Mouse (Mus musculus) limb, embryonic 15.5 days (tissue): ENCODE data around the gene Aoah. TPM values are rescaled to one million over a fixed set of nuclear protein-coding genes. Genes with fewer than 3 reads are reported as not detected.

Experiments
- ATAC-seq: fragments of 200-750 bp; cut with Nextera tagmentation; 2 replicates; pipeline ENCODE4 v1.8.0; 2017; ENCODE audit warnings: low read depth, moderate TSS enrichment; ENCODE audit not compliant: insufficient number of reproducible peaks, low FRiP score, low TSS enrichment
- H3K27ac ChIP-seq: fragments of 300-500 bp; sonication (generic); 2 replicates; pipeline ENCODE4 v1.5.1; 2015; ENCODE audit warnings: moderate library complexity, mild to moderate bottlenecking, inconsistent platforms
- H3K27me3 ChIP-seq: fragments of 300-500 bp; sonication (generic); 2 replicates; pipeline ENCODE4 v1.6.1; 2015; ENCODE audit warnings: inconsistent platforms
- H3K36me3 ChIP-seq: fragments of 300-500 bp; sonication (generic); 2 replicates; pipeline ENCODE4 v1.6.1; 2015; ENCODE audit warnings: inconsistent platforms
- H3K4me1 ChIP-seq: fragments of 300-500 bp; sonication (generic); 2 replicates; pipeline ENCODE4 v1.6.1; 2015; ENCODE audit warnings: inconsistent platforms
- H3K4me2 ChIP-seq: fragments of 300-500 bp; sonication (generic); 2 replicates; pipeline ENCODE4 v1.6.1; 2015; ENCODE audit warnings: mild to moderate bottlenecking, inconsistent platforms
- H3K4me3 ChIP-seq: fragments of 300-500 bp; sonication (generic); 2 replicates; pipeline ENCODE4 v1.5.1; 2015; ENCODE audit warnings: mild to moderate bottlenecking, inconsistent platforms
- H3K9ac ChIP-seq: fragments of 300-500 bp; sonication (generic); 2 replicates; pipeline ENCODE4 v1.6.1; 2015; ENCODE audit warnings: inconsistent platforms
- H3K9me3 ChIP-seq: fragments of 300-500 bp; sonication (generic); 2 replicates; pipeline ENCODE4 v1.6.1; 2016; ENCODE audit warnings: inconsistent platforms
- WGBS: fragments of 180-500 bp; shearing (Covaris S2); methylation state at CpG from one replicate; pipeline ENCODE4 v1.1.7; 2015; 5-methylcytosine and 5-hydroxymethylcytosine counted together
- polyA plus RNA-seq: library from polyadenylated mRNA; unstranded; fragments of >200 nt; fragmentation: Nextera tagmentation; extraction: Ambion mirVana; gene quantifications from 2 replicates; pipeline ENCODE4 v1.2.1, GENCODE M21; 2015

Gene Aoah
- polyA plus RNA-seq, 1 experiment from 2014 or later = 1.5 TPM

DNA sequence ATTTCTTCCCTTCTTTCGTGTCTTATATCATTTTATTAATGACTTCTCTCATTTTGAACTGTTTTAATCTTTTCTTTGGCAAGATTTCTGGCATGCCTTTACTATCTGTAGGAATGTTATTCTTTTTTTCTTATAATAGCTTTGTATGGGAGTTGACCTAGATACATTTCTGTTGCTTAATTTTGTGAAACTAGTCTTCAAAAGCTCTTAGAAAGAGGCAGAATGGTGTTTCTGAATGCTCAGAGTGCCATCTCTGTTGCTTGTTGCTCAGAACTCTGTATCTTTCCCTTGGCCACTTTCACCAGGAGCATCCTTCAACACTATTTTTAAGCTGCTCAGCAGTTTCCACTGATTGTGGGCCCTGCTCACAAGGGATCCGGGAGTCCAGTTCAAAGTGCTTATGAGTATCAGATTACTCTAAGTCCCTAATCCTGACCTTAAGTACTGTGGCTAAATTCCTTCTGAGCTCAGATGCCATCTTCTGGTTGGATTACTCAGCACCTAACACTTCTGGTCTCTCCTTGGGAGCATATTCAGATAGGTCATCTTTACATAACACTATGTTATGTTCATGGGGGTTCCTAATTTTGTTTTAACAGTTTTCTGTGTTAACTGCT lies 26.9 kb downstream of the Aoah start:
- Histone ChIP-seq H3K9ac (no peak overlapping the region), H3K27ac (no peak overlapping the region), H3K36me3 (no peaks in the 10 kb centered on the region), H3K4me3 (no peak overlapping the region), H3K9me3 (no peaks in the 10 kb centered on the region), H3K27me3 (no peaks in the 10 kb centered on the region), H3K4me1 (no peaks in the 10 kb centered on the region), H3K4me2 (no peak overlapping the region)
- WGBS = 58% methylated on average over 2 of the region's 2 CpGs
- no peak for ATAC-seq

DNA sequence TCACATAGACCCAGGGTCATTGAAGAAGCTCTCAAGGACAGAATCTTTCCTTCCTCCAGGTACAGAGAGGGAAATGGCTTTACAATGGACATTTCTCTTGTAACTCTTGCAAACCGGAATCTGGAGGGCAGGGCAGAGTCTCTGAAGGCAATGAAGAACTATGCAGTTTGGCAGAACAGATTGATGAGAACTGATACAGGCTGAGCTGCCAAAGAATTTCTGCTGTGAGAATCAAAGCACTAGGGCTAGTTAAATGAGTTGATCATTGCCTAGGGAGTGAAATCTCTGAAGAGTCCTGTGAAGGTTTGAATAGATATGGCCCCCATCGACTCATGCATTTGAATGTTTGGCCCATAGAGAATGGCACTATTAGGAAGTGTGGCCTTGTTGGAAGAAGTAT lies 34.8 kb downstream of the Aoah start:
- 79% methylated on average over 2 of the region's 2 CpGs for WGBS
- Histone ChIP-seq H3K27me3 (no peaks in the 10 kb centered on the region), H3K36me3 (no peaks in the 10 kb centered on the region), H3K9ac (no peak overlapping the region), H3K4me3 (no peak overlapping the region), H3K9me3 (no peaks in the 10 kb centered on the region), H3K4me2 (no peak overlapping the region), H3K27ac (no peak overlapping the region), H3K4me1 (no peaks in the 10 kb centered on the region)
- no peak for ATAC-seq

DNA sequence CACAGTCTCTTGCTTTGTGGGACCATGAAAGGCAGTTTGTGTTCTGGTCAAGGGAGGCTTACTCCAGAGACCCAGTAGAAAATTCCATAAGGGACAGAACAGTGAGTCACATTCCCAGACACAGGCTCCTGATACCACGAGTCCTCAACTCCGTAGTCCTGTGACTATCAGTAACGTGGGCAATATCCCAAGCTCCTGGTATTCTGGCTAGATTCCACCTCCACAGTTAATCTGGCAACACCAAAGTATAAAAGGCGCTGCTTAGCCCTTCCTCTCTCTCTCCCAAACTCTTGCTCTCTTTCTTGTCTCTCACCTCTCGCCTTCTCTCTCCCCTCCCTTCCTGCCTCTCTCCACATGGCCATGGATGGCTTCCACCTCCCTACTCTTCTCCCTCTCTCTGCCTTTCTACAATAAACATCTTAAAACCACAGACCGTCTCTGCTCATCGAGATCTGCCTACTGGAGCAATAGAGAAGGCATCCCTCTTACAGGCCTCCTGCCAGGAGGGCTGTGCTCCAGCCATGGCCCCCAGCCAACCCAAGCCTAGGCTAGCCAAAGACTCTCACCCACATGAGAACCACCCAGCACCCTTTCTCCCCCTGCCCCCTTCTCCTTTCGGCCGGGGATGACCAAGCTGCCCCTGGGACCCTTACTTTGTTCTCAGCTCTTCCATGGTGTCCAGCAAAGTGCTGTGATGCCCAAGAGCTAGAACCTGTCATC lies 35.4 kb downstream of the Aoah start:
- H3K4me1 ChIP-seq = no peaks in the 10 kb centered on the region
- H3K4me3 ChIP-seq = no peak overlapping the region
- no peaks in the 10 kb centered on the region for H3K27me3 ChIP-seq
- no peak overlapping the region for H3K4me2 ChIP-seq
- H3K36me3 ChIP-seq = no peaks in the 10 kb centered on the region
- ATAC-seq = no peak
- 85% methylated on average over 9 of the region's 9 CpGs for WGBS
- no peak overlapping the region for H3K9ac ChIP-seq
- H3K27ac ChIP-seq = no peak overlapping the region
- H3K9me3 ChIP-seq = no peaks in the 10 kb centered on the region

DNA sequence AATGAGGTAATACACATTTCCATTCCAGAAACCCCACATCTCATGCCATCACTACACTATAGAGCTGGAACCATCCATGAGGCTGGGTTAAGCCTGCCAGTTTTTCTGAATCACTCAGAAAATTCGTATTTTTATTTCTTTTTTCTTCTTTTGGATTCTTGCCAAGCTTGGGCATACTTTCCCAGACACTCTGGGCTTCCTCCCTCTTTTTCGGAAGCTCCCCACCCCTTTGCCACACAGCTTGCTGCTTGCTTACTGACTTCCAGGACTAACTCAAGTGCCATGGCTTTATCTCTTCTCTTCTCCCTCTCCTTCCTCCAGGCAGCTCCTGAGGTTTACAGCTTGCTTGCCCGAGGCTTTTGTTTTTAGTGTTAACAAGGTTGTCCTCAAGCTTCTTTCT lies 62.0 kb downstream of the Aoah start:
- 48% methylated on average over 3 of the region's 3 CpGs for WGBS
- ATAC-seq = no peak
- no peak overlapping the region for H3K9ac ChIP-seq

DNA sequence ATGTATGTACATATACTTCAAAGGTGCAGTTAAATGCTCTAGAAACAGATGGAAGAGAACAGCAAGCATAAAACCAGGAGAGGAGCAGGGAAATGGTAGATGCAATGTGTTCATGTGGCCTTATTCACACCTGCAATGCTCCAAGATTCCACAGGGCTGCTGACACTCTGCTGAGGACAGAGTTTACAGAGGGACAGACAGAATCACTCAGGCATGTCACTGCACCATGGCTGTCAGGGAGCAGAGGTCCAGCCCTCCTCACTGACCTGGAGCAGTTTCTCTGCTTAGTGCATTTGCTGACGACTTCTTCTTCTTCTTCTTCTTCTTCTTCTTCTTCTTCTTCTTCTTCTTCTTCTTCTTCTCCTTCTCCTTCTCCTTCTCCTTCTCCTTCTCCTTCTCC lies 105.5 kb downstream of the Aoah start:
- no peak for ATAC-seq
- no peaks in the 10 kb centered on the region for H3K36me3 ChIP-seq
- H3K27ac ChIP-seq = no peak overlapping the region
- H3K27me3 ChIP-seq = no peaks in the 10 kb centered on the region
- 50% methylated on average over 1 of the region's 1 CpGs for WGBS
- H3K9ac ChIP-seq = no peak overlapping the region
- H3K4me3 ChIP-seq = no peak overlapping the region
- no peak overlapping the region for H3K4me2 ChIP-seq
- no peaks in the 10 kb centered on the region for H3K4me1 ChIP-seq
- H3K9me3 ChIP-seq = no peaks in the 10 kb centered on the region

More for the DNA sequence above, 62.0 kb downstream of the Aoah start:
- H3K27ac ChIP-seq = no peak overlapping the region
- H3K36me3 ChIP-seq = no peaks in the 10 kb centered on the region
- no peaks in the 10 kb centered on the region for H3K4me1 ChIP-seq
- H3K4me3 ChIP-seq = no peak overlapping the region
- no peak overlapping the region for H3K4me2 ChIP-seq
- no peaks in the 10 kb centered on the region for H3K9me3 ChIP-seq
- no peaks in the 10 kb centered on the region for H3K27me3 ChIP-seq

DNA sequence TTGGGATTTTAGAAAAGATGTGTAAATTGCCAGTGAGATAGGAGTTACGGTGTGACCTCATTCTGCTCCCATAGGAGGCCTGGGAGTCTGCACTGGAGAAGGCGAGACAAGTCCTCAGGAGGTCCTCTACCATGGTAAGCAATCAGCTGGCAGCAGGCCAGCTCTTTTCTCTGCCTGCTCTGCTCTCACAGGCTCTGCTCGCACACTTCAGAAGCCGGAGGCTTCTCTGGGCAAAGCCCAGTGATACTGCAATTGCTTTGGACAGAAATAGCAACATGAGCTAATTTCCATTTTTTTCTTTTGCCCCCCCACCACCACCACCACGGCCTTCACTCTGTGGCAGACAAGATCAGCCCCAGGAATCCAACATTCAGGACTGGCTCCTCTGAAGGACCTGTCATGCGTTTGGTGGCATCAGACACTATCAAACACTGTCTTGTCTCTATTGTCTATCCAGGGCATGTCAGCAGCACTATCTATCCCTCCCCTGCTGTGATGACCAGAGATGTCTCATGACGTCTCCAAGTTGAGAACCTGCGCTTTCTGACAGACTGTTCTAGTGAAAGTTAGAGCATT lies 106.6 kb downstream of the Aoah start:
- H3K27me3 ChIP-seq = no peaks in the 10 kb centered on the region
- 52% methylated on average over 8 of the region's 8 CpGs for WGBS
- no peak overlapping the region for H3K4me2 ChIP-seq
- no peaks in the 10 kb centered on the region for H3K9me3 ChIP-seq
- H3K9ac ChIP-seq = no peak overlapping the region
- H3K4me3 ChIP-seq = no peak overlapping the region
- ATAC-seq = no peak
- no peaks in the 10 kb centered on the region for H3K36me3 ChIP-seq
- H3K27ac ChIP-seq = no peak overlapping the region
- H3K4me1 ChIP-seq = no peaks in the 10 kb centered on the region

DNA sequence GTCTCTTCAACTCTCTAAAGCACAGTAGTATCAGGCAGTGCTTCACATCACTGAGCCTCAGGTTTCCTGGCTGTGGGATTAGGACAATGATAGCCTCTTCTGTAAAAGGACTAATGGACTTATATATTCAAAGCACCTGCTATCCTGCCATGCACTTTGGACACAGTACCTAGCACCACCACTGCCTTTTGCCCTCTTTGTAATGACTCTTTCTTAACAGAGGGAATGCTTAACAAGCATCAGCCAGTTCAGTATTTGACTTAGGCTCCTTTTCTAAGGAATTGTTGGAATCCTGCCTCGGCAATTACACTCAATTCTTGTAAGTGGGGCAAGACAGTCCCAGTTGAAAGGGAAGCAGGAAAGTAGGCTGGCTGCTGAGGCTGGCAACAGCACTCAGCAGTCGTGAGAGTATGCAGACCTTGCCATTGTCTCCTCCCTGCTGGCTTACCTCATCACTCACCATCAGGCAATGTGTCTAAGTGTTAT lies 107.1 kb downstream of the Aoah start:
- ATAC-seq = no peak
- H3K27ac ChIP-seq = no peak overlapping the region
- H3K36me3 ChIP-seq = no peaks in the 10 kb centered on the region
- H3K9ac ChIP-seq = no peak overlapping the region
- 20% methylated on average over 2 of the region's 2 CpGs for WGBS
- no peak overlapping the region for H3K4me2 ChIP-seq
- H3K4me3 ChIP-seq = no peak overlapping the region
- H3K9me3 ChIP-seq = no peaks in the 10 kb centered on the region
- H3K4me1 ChIP-seq = no peaks in the 10 kb centered on the region
- H3K27me3 ChIP-seq = no peaks in the 10 kb centered on the region

DNA sequence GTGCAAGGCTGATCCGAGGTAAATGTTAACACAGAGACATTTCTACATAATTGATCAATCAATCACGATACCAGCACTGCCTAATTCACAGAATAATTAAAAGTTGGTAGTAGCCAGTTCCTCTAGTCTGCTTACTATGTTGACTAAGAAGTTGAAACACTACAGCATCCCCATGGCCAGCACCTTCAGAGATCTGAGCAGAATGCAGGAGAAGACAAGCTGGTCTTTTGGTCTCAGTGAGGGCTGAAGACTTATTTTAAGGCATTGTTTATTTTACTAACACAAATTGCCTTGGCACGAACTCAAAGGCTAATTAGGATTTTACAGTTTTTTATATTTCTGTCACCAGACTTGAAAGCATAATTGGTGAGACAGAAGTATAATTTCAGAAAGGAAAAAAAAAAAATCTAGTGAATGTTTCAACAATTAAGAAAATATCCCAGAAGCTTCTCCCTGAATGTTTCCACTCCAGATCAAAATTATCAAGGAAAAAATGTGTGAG lies 107.8 kb downstream of the Aoah start:
- ATAC-seq = no peak
- no peaks in the 10 kb centered on the region for H3K36me3 ChIP-seq
- 48% methylated on average over 3 of the region's 3 CpGs for WGBS
- no peak overlapping the region for H3K4me2 ChIP-seq
- H3K9me3 ChIP-seq = no peaks in the 10 kb centered on the region
- H3K4me1 ChIP-seq = no peaks in the 10 kb centered on the region
- no peaks in the 10 kb centered on the region for H3K27me3 ChIP-seq
- no peak overlapping the region for H3K9ac ChIP-seq
- H3K4me3 ChIP-seq = no peak overlapping the region
- no peak overlapping the region for H3K27ac ChIP-seq

DNA sequence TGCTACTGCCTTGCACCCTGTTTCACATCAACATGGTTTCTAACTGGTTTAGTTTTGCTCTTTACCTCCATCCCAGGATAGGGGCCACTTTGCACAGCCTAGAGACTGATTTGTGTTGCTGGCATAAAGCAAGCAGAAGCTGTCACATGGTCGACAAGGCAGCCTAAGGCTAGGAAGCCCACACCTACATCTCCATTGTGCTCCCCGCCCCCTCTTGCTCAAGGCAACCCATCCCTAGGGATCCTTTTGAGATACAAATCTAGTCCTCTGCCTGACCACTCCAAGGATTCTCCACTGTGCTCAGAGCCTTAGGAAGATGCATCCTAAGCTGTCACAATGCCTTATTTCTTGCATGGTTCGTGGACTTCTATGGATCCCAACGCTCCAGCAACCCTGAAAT lies 110.2 kb downstream of the Aoah start:
- H3K9me3 ChIP-seq = no peaks in the 10 kb centered on the region
- no peaks in the 10 kb centered on the region for H3K4me1 ChIP-seq
- ATAC-seq = no peak
- no peak overlapping the region for H3K4me2 ChIP-seq
- no peaks in the 10 kb centered on the region for H3K27me3 ChIP-seq
- H3K36me3 ChIP-seq = no peaks in the 10 kb centered on the region
- 73% methylated on average over 4 of the region's 4 CpGs for WGBS
- H3K9ac ChIP-seq = no peak overlapping the region
- no peak overlapping the region for H3K4me3 ChIP-seq
- H3K27ac ChIP-seq = no peak overlapping the region

DNA sequence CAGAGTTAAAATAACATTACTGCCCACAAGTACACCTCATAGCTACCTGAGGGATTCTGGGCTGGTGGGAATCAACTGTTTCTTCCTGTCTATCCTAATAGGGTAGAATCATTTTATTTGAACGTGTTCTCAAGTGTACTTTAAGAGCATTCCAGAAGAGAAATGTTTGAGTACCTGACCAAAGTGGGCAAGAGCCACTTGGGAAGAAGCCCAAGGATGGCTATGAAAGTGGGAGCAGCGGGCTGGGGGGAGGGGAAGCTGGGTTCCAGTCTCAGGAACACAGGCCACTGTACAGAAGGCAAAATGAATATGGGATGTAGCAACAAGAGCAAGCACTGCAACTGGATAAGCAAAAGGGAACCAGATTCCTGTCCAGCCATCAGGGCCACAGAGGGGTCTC lies 111.3 kb downstream of the Aoah start:
- no peak overlapping the region for H3K27ac ChIP-seq
- H3K36me3 ChIP-seq = no peaks in the 10 kb centered on the region
- no peak overlapping the region for H3K4me2 ChIP-seq
- ATAC-seq = no peak
- no peaks in the 10 kb centered on the region for H3K4me1 ChIP-seq
- 60% methylated on average over 2 of the region's 2 CpGs for WGBS
- no peaks in the 10 kb centered on the region for H3K27me3 ChIP-seq
- H3K4me3 ChIP-seq = no peak overlapping the region
- no peaks in the 10 kb centered on the region for H3K9me3 ChIP-seq
- H3K9ac ChIP-seq = no peak overlapping the region

DNA sequence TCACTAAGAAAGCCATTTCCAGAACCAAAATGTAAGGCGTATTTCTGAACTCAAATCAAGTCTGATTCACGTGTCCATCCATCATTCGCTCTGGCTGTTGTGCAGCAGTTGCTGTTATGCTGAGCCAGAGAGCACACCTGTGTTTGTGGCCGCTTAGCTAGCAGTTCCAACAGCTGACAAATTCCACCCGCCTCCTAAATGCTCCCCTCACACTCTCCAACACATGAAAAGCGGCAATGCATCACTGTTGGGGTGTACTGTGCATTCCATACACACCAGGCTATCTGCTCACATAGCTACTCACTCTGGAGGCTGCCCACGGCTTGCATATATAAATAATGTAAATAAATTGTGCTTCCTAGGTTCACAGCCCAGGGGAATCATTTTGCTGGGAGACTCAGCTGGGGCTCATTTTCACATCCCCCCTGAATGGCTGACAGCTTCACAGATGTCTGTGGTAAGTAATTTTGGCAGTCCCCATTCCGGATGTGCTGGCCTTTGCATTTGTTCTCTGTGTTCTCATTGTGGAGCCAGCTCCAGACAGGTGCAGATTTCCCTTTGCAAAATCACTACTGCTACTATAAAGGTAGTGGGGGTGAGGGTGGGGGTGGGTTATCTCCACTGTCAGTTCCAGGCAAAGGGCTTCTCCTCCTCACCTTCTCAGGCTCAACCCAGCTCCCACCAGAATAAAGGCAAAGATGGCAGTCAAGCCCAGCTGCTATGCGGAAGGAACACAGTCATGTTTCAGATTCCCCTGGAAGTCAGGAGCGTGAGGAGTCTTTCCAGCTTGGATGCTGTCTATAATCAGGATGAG lies 123.0 kb downstream of the Aoah start:
- no peak overlapping the region for H3K27ac ChIP-seq
- no peak overlapping the region for H3K9ac ChIP-seq
- WGBS = 58% methylated on average over 10 of the region's 10 CpGs
- ATAC-seq = no peak
- H3K9me3 ChIP-seq = no peaks in the 10 kb centered on the region
- no peak overlapping the region for H3K4me2 ChIP-seq
- H3K4me1 ChIP-seq = no peaks in the 10 kb centered on the region
- H3K4me3 ChIP-seq = no peak overlapping the region
- H3K27me3 ChIP-seq = no peaks in the 10 kb centered on the region
- H3K36me3 ChIP-seq = no peaks in the 10 kb centered on the region

DNA sequence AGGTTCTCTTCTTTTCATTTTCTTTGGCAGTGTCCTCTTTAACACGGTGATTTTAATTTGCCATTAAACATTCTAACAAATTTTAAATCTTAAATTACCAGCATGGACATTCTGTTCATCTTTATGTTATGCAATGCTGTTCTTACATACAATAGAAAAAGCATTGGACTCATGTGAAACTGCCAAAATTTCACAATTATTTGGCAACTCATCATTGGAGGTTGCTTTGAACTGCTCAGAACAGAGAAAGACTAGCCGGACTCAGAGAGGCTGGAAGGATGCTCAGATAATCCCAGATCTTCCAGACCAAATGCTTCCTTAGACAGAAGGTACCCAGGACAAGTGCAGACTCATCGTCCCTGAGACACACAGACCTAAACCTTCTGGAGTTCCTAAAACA lies 126.5 kb downstream of the Aoah start:
- Histone ChIP-seq H3K9me3 (no peaks in the 10 kb centered on the region), H3K27me3 (no peaks in the 10 kb centered on the region), H3K9ac (no peak overlapping the region), H3K27ac (no peak overlapping the region), H3K4me2 (no peak overlapping the region), H3K36me3 (no peaks in the 10 kb centered on the region), H3K4me3 (no peak overlapping the region), H3K4me1 (no peaks in the 10 kb centered on the region)
- no peak for ATAC-seq
- 85% methylated on average over 3 of the region's 3 CpGs for WGBS
